Mouse (Mus musculus) midbrain, embryonic 13.5 days (tissue): ENCODE measurements around the gene Actn2. TPM values are rescaled to one million over a fixed set of nuclear protein-coding genes. Genes with fewer than 3 reads are reported as not detected.

ENCODE experiments used
- ATAC-seq: fragments of 200-750 bp; cut with Nextera tagmentation; 2 replicates; pipeline ENCODE4 v1.8.0; 2017; ENCODE audit warnings: mild to moderate bottlenecking, moderate TSS enrichment, moderate library complexity
- H3K27ac ChIP-seq: fragments of 300-500 bp; sonication (generic); 2 replicates; pipeline ENCODE4 v1.5.1; 2015; ENCODE audit warnings: inconsistent platforms, mild to moderate bottlenecking, moderate library complexity
- H3K27me3 ChIP-seq: fragments of 300-500 bp; sonication (generic); 2 replicates; pipeline ENCODE4 v1.6.1; 2015; ENCODE audit warnings: mild to moderate bottlenecking, inconsistent platforms
- H3K36me3 ChIP-seq: fragments of 300-500 bp; sonication (generic); 2 replicates; pipeline ENCODE4 v1.6.1; 2015; ENCODE audit warnings: mild to moderate bottlenecking, inconsistent platforms
- H3K4me1 ChIP-seq: fragments of 300-500 bp; sonication (generic); replicated peaks from 2 replicates; pipeline ENCODE4 v1.6.1; 2015; ENCODE audit warnings: inconsistent platforms
- H3K4me2 ChIP-seq: fragments of 300-500 bp; sonication (generic); replicated peaks from 2 replicates; pipeline ENCODE4 v1.6.1; 2015; ENCODE audit warnings: moderate library complexity, mild to moderate bottlenecking, inconsistent platforms
- H3K4me3 ChIP-seq: fragments of 300-500 bp; sonication (generic); replicated peaks from 2 replicates; pipeline ENCODE4 v1.5.1; 2015; ENCODE audit warnings: mild to moderate bottlenecking, inconsistent platforms
- H3K9ac ChIP-seq: fragments of 300-500 bp; sonication (generic); replicated peaks from 2 replicates; pipeline ENCODE4 v1.6.1; 2015; ENCODE audit warnings: mild to moderate bottlenecking, inconsistent platforms
- H3K9me3 ChIP-seq: fragments of 300-500 bp; sonication (generic); 2 replicates; pipeline ENCODE4 v1.6.1; 2016; ENCODE audit warnings: mild to moderate bottlenecking, inconsistent platforms
- WGBS: fragments of 180-500 bp; shearing (Covaris S2); methylation state at CpG from one replicate; pipeline ENCODE4 v1.1.7; 2015; 5-methylcytosine and 5-hydroxymethylcytosine counted together
- polyA plus RNA-seq: library from polyadenylated mRNA; unstranded; fragments of >200 nt; fragmentation: Nextera tagmentation; extraction: Ambion mirVana; gene quantifications from 2 replicates; pipeline ENCODE4 v1.2.1, GENCODE M21; 2015

The Actn2 gene
- polyA plus RNA-seq, 1 experiment from 2014 or later, result 1.1 TPM

- Histone ChIP-seq H3K36me3 (no peaks in the 10 kb centered on the region), H3K9ac (no peak overlapping the region), H3K4me3 (no peak overlapping the region), H3K4me1 (no peaks in the 10 kb centered on the region), H3K9me3 (no peaks in the 10 kb centered on the region), H3K27me3 (no peaks in the 10 kb centered on the region), H3K4me2 (no peak overlapping the region), H3K27ac (no peak overlapping the region)
- WGBS, result 76% methylated on average over 10 of the region's 10 CpGs
- no peak for ATAC-seq
Observed at GRCm38 (mm10) chr13:12311930-12312492, 28.5 kb downstream of the Actn2 start.

DNA sequence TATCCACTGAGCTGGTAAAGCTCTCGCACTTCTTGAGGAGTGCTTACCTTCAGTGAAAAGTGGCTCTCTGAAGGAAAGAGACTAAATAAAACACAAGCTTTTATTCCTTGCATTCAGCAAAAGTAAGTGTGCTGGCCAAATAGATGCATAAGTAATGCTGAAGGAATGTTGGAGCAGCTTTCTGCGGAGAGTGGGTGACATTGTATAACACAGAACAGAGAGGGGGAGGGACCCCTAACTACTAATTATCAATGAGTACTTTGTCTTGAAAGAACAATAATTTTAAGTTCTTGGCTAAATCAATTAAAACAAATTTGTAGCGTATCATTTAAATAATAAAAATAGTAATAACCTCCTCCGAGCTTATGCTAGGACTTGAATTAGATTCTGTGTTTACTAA lies 29.2 kb downstream of the Actn2 start:
- no peak overlapping the region for H3K4me2 ChIP-seq
- no peak overlapping the region for H3K27ac ChIP-seq
- WGBS, result 81% methylated on average over 4 of the region's 4 CpGs
- H3K4me1 ChIP-seq, result no peaks in the 10 kb centered on the region
- H3K36me3 ChIP-seq, result no peaks in the 10 kb centered on the region
- H3K27me3 ChIP-seq, result no peaks in the 10 kb centered on the region
- H3K4me3 ChIP-seq, result no peak overlapping the region
- no peak overlapping the region for H3K9ac ChIP-seq
- H3K9me3 ChIP-seq, result no peaks in the 10 kb centered on the region
- ATAC-seq, result no peak

GRCm38 (mm10) chr13:12309446-12309845 lies 31.1 kb downstream of the Actn2 start:
- Histone ChIP-seq H3K9ac (no peak overlapping the region), H3K9me3 (no peaks in the 10 kb centered on the region), H3K27me3 (no peaks in the 10 kb centered on the region), H3K27ac (no peak overlapping the region), H3K4me3 (no peak overlapping the region), H3K36me3 (no peaks in the 10 kb centered on the region), H3K4me1 (no peaks in the 10 kb centered on the region), H3K4me2 (no peak overlapping the region)
- 96% methylated on average over 3 of the region's 3 CpGs for WGBS
- ATAC-seq, result no peak

GRCm38 (mm10) chr13:12308878-12309277 lies 31.7 kb downstream of the Actn2 start:
- H3K9me3 ChIP-seq, result no peaks in the 10 kb centered on the region
- H3K4me1 ChIP-seq, result no peaks in the 10 kb centered on the region
- H3K27ac ChIP-seq, result no peak overlapping the region
- no peak overlapping the region for H3K9ac ChIP-seq
- 92% methylated on average over 12 of the region's 12 CpGs for WGBS
- H3K4me2 ChIP-seq, result no peak overlapping the region
- H3K4me3 ChIP-seq, result no peak overlapping the region
- H3K36me3 ChIP-seq, result no peaks in the 10 kb centered on the region
- ATAC-seq, result no peak
- H3K27me3 ChIP-seq, result no peaks in the 10 kb centered on the region

- Histone ChIP-seq H3K9me3 (no peaks in the 10 kb centered on the region), H3K36me3 (no peaks in the 10 kb centered on the region), H3K27me3 (no peaks in the 10 kb centered on the region), H3K4me1 (no peaks in the 10 kb centered on the region), H3K9ac (no peak overlapping the region), H3K4me2 (no peak overlapping the region), H3K27ac (no peak overlapping the region), H3K4me3 (no peak overlapping the region)
- WGBS, result 85% methylated on average over 8 of the region's 8 CpGs
- no peak for ATAC-seq
Observed at GRCm38 (mm10) chr13:12308473-12308872, 32.1 kb downstream of the Actn2 start.

GRCm38 (mm10) chr13:12307286-12307685 lies 33.3 kb downstream of the Actn2 start:
- H3K27ac ChIP-seq, result no peak overlapping the region
- WGBS, result 85% methylated on average over 4 of the region's 4 CpGs
- no peak for ATAC-seq

GRCm38 (mm10) chr13:12305540-12305939 lies 35.0 kb downstream of the Actn2 start:
- H3K36me3 ChIP-seq, result no peaks in the 10 kb centered on the region
- ATAC-seq, result no peak

More at GRCm38 (mm10) chr13:12307286-12307685, 33.3 kb downstream of the Actn2 start:
- Histone ChIP-seq H3K4me1 (no peaks in the 10 kb centered on the region), H3K9ac (no peak overlapping the region), H3K4me3 (no peak overlapping the region), H3K9me3 (no peaks in the 10 kb centered on the region), H3K4me2 (no peak overlapping the region), H3K27me3 (no peaks in the 10 kb centered on the region), H3K36me3 (no peaks in the 10 kb centered on the region)

DNA sequence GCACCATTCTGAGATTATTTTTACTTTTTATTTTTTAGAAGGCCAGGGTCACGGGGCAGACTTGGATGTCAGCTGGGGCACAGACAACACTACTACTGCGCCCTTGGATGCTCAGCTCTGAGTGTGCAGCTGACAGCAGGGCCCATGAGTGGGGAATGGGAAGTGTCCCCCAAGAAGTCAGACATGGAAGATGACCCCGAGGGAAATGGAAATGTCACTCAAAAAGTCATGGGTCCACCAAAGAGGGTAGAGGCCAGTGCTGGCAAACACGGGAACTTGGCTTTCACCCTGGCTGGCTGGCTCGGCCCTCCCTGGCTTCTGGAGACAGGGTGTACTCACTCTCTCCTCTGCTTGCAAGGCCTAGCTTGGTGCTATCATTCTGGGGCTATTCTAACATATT lies 35.6 kb downstream of the Actn2 start:
- Histone ChIP-seq H3K4me1 (no peaks in the 10 kb centered on the region), H3K4me3 (no peak overlapping the region), H3K27me3 (no peaks in the 10 kb centered on the region), H3K9me3 (no peaks in the 10 kb centered on the region), H3K36me3 (no peaks in the 10 kb centered on the region), H3K27ac (no peak overlapping the region), H3K9ac (no peak overlapping the region), H3K4me2 (no peak overlapping the region)
- WGBS, result 89% methylated on average over 5 of the region's 5 CpGs
- no peak for ATAC-seq

More at GRCm38 (mm10) chr13:12305540-12305939, 35.0 kb downstream of the Actn2 start:
- Histone ChIP-seq H3K4me1 (no peaks in the 10 kb centered on the region), H3K27ac (no peak overlapping the region), H3K9ac (no peak overlapping the region), H3K9me3 (no peaks in the 10 kb centered on the region), H3K4me2 (no peak overlapping the region), H3K27me3 (no peaks in the 10 kb centered on the region), H3K4me3 (no peak overlapping the region)
- WGBS, result 87% methylated on average over 8 of the region's 8 CpGs

DNA sequence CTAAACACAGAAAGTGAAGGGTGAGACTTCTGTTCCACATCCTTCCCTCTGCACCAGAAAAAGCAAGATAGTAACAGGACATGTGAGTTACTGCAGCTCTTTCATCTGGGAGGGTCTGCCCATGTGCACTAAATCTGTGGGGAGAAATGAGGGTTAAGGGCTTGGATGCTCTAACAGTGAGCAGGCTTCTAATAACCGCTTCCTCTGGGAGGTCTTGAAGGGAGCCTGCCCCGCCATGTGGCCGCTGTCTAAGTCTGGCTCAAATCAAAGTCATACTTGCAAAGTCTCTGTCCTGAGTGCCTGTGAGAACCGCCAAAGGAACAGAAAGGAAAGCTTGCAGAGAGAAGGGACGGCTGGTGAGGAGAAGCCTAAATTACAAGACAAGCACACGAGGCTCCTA lies 42.8 kb downstream of the Actn2 start:
- no peaks in the 10 kb centered on the region for H3K9me3 ChIP-seq
- H3K27me3 ChIP-seq, result no peaks in the 10 kb centered on the region
- no peaks in the 10 kb centered on the region for H3K4me1 ChIP-seq
- no peak overlapping the region for H3K4me3 ChIP-seq
- no peaks in the 10 kb centered on the region for H3K36me3 ChIP-seq
- H3K4me2 ChIP-seq, result no peak overlapping the region
- WGBS, result 90% methylated on average over 6 of the region's 6 CpGs
- H3K9ac ChIP-seq, result no peak overlapping the region
- H3K27ac ChIP-seq, result no peak overlapping the region
- ATAC-seq, result no peak

GRCm38 (mm10) chr13:12296701-12297100 lies 43.9 kb downstream of the Actn2 start:
- Histone ChIP-seq H3K27ac (no peak overlapping the region), H3K4me2 (no peak overlapping the region), H3K9ac (no peak overlapping the region), H3K36me3 (no peaks in the 10 kb centered on the region), H3K27me3 (no peaks in the 10 kb centered on the region), H3K4me3 (no peak overlapping the region), H3K9me3 (no peaks in the 10 kb centered on the region), H3K4me1 (no peaks in the 10 kb centered on the region)
- 89% methylated on average over 3 of the region's 3 CpGs for WGBS
- ATAC-seq, result no peak

DNA sequence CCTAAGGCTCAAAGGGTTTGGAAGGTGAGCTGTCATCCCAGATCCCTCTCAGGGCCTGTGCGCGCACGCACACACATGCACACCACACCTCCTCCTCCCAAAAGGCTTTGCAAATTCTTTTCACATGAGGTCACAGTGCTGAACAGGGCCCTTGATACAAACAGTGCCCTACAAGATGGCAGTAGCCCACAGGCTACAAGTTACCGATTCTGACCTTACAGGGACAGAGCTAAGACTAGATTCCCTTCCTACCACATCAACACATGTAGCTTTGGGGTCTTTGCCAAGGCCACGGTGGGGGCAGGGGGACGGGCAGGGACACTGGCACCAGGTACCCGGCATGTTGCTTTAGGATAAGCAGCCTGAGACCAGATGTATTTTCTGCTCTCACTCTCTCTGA lies 46.8 kb downstream of the Actn2 start:
- no peak overlapping the region for H3K4me2 ChIP-seq
- H3K9ac ChIP-seq, result no peak overlapping the region
- H3K27ac ChIP-seq, result no peak overlapping the region
- no peak for ATAC-seq
- H3K4me1 ChIP-seq, result no peaks in the 10 kb centered on the region
- H3K9me3 ChIP-seq, result no peaks in the 10 kb centered on the region
- 92% methylated on average over 7 of the region's 7 CpGs for whole genome bisulfite sequencing
- no peaks in the 10 kb centered on the region for H3K36me3 ChIP-seq
- H3K4me3 ChIP-seq, result no peak overlapping the region
- no peaks in the 10 kb centered on the region for H3K27me3 ChIP-seq

DNA sequence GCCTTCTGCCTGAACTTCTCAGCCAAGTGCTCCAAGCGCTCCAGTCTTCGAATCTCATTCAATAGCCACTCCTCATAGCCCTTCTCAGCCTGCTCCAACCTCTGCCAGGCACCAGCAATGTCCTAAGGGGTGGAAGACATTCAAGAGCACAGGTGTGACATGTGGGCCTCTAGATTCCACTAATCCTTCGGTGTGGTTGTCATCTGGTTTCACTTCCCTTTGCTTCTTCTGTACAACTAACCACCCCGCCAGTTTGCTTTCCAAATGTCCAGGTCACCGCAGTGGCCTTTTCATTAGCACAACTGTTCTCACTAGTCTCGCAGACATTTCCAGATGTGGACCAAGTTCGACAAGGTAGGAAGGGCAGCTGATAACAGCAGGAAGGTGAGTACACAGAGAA lies 49.9 kb downstream of the Actn2 start:
- Histone ChIP-seq H3K4me1 (no peaks in the 10 kb centered on the region), H3K9me3 (no peaks in the 10 kb centered on the region), H3K27me3 (no peaks in the 10 kb centered on the region), H3K9ac (no peak overlapping the region), H3K27ac (no peak overlapping the region), H3K4me2 (no peak overlapping the region), H3K4me3 (no peak overlapping the region), H3K36me3 (no peaks in the 10 kb centered on the region)
- no peak for ATAC-seq
- 93% methylated on average over 7 of the region's 7 CpGs for WGBS

DNA sequence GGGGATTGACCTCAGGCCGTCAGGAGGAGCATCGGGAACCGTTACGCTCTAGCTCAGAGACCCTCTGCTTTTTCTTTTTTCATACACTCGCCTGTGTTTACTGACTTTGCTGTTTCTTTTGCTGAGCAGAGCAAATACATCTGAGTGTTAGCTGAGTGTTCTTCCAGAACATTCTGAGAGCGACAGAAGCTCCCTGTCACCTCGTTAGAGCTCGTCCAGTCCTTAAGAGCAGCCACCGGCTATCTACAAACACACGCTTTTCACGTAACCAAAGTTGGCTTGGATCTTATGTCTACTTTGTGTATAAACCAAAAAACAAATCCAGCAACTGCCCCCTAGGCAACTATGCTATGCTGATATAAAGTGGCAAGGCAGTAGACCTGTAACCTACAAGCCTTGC lies 56.0 kb downstream of the Actn2 start:
- H3K4me3 ChIP-seq, result no peak overlapping the region
- no peak overlapping the region for H3K27ac ChIP-seq
- H3K27me3 ChIP-seq, result no peaks in the 10 kb centered on the region
- H3K36me3 ChIP-seq, result no peaks in the 10 kb centered on the region
- WGBS, result 91% methylated on average over 11 of the region's 11 CpGs
- no peaks in the 10 kb centered on the region for H3K9me3 ChIP-seq
- no peak overlapping the region for H3K4me2 ChIP-seq
- H3K9ac ChIP-seq, result no peak overlapping the region
- no peaks in the 10 kb centered on the region for H3K4me1 ChIP-seq
- ATAC-seq, result no peak
